Mouse (Mus musculus): ENCODE measurements around the gene Cpb2. TPM values are rescaled to one million over a fixed set of nuclear protein-coding genes. Genes with fewer than 3 reads are reported as not detected.

Cpb2 gene
- total RNA-seq, 2 experiments from 2014 or later: not detected

- peak; percentile 17 for TF ChIP-seq CTCF (IDR thresholded peaks at IDR 0.05)
- intact Hi-C loops (cut with DNase I): no loop called here
- no peak for DNase-seq (ENCODE audit: extremely low spot score in 1 of 2, low spot score in 2 of 2)
- Histone ChIP-seq H3K4me3 (no peak overlapping the region), H3K27ac (no peak overlapping the region)
Observed at GRCm38 (mm10) chr14:75256521-75256920, 14.4 kb downstream of the Cpb2 start.

GRCm38 (mm10) chr14:75269531-75269930 is 27.4 kb downstream of the Cpb2 start:
- no peak overlapping the region for H3K27ac ChIP-seq
- DNase-seq (ENCODE audit: extremely low spot score in 1 of 2, low spot score in 2 of 2): no peak
- TF ChIP-seq CTCF (IDR thresholded peaks at IDR 0.05): no peak
- no peak overlapping the region for H3K4me3 ChIP-seq
- intact Hi-C loops (cut with DNase I): no loop called here

GRCm38 (mm10) chr14:75279716-75280115 is 37.6 kb downstream of the Cpb2 start:
- TF ChIP-seq CTCF (IDR thresholded peaks at IDR 0.05): no peak
- intact Hi-C loops (cut with DNase I): loop anchor here (5.0 kb wide), 3 partner anchors 42 to 548 kb away; partner anchors contain the start of gene Siah3
- no peak overlapping the region for H3K4me3 ChIP-seq
- no peak overlapping the region for H3K27ac ChIP-seq
- no peak for DNase-seq (ENCODE audit: extremely low spot score in 1 of 2, low spot score in 2 of 2)

GRCm38 (mm10) chr14:75280406-75280805 is 38.3 kb downstream of the Cpb2 start:
- no peak for DNase-seq (ENCODE audit: extremely low spot score in 1 of 2, low spot score in 2 of 2)
- Histone ChIP-seq H3K4me3 (no peak overlapping the region), H3K27ac (no peak overlapping the region)
- TF ChIP-seq CTCF (IDR thresholded peaks at IDR 0.05): no peak
- intact Hi-C loops (cut with DNase I): loop anchor here (5.0 kb wide), 3 partner anchors 43 to 547 kb away; partner anchors contain the start of gene Siah3

- no peak for DNase-seq (ENCODE audit: extremely low spot score in 1 of 2, low spot score in 2 of 2)
- no peak for TF ChIP-seq CTCF (IDR thresholded peaks at IDR 0.05)
- peak overlapping the region; percentile 83 for H3K27ac ChIP-seq
- intact Hi-C loops (cut with DNase I): loop anchor here (2.0 to 5.0 kb wide), 4 partner anchors 46 to 544 kb away; partner anchors contain the start of gene Siah3
- H3K4me3 ChIP-seq: peak overlapping the region; percentile 98
Observed at GRCm38 (mm10) chr14:75283609-75284192, 41.6 kb downstream of the Cpb2 start.

- intact Hi-C loops (cut with DNase I): loop anchor here (2.0 to 5.0 kb wide), 4 partner anchors 47 to 543 kb away; partner anchors contain the start of gene Siah3
- Histone ChIP-seq H3K27ac (peak within 1 kb of the TSS; percentile 83), H3K4me3 (peak within 1 kb of the TSS; percentile 98)
- TF ChIP-seq CTCF (IDR thresholded peaks at IDR 0.05): no peak; the same call in 1 of the 2 replicates
- peak; percentile 95 to 98 for DNase-seq (ENCODE audit: extremely low spot score in 1 of 2, low spot score in 2 of 2)
Observed at GRCm38 (mm10) chr14:75284193-75284915, 42.3 kb downstream of the Cpb2 start, which contains the start of gene Zc3h13. TSS of gene Zc3h13 (plus strand) at chr14:75284373.

- DNase-seq (ENCODE audit: extremely low spot score in 1 of 2, low spot score in 2 of 2): no peak
- H3K4me3 ChIP-seq: no peak overlapping the region
- no peak overlapping the region for H3K27ac ChIP-seq
- intact Hi-C loops (cut with DNase I): no loop called here
- no peak for TF ChIP-seq CTCF (IDR thresholded peaks at IDR 0.05)
Observed at GRCm38 (mm10) chr14:75301081-75301480, 59.0 kb downstream of the Cpb2 start.

- intact Hi-C loops (cut with DNase I): no loop called here
- no peak for DNase-seq (ENCODE audit: extremely low spot score in 1 of 2, low spot score in 2 of 2)
Observed at GRCm38 (mm10) chr14:75303807-75304206, 61.7 kb downstream of the Cpb2 start.

GRCm38 (mm10) chr14:75307855-75308254 is 65.8 kb downstream of the Cpb2 start:
- H3K27ac ChIP-seq: no peak overlapping the region
- no peak for DNase-seq (ENCODE audit: extremely low spot score in 1 of 2, low spot score in 2 of 2)
- H3K4me3 ChIP-seq: no peak overlapping the region
- no peak for TF ChIP-seq CTCF (IDR thresholded peaks at IDR 0.05)
- intact Hi-C loops (cut with DNase I): no loop called here

More at GRCm38 (mm10) chr14:75303807-75304206, 61.7 kb downstream of the Cpb2 start:
- Histone ChIP-seq H3K4me3 (no peak overlapping the region), H3K27ac (no peak overlapping the region)
- TF ChIP-seq CTCF (IDR thresholded peaks at IDR 0.05): no peak

- intact Hi-C loops (cut with DNase I): no loop called here
- no peak for DNase-seq (ENCODE audit: extremely low spot score in 1 of 2, low spot score in 2 of 2)
- peak; percentile 32 for TF ChIP-seq CTCF (IDR thresholded peaks at IDR 0.05)
- Histone ChIP-seq H3K27ac (no peak overlapping the region), H3K4me3 (no peak overlapping the region)
Observed at GRCm38 (mm10) chr14:75309336-75309992, 67.4 kb downstream of the Cpb2 start.

GRCm38 (mm10) chr14:75314484-75314883 is 72.4 kb downstream of the Cpb2 start:
- H3K4me3 ChIP-seq: no peak overlapping the region
- TF ChIP-seq CTCF (IDR thresholded peaks at IDR 0.05): no peak
- H3K27ac ChIP-seq: no peak overlapping the region
- intact Hi-C loops (cut with DNase I): no loop called here
- DNase-seq (ENCODE audit: extremely low spot score in 1 of 2, low spot score in 2 of 2): no peak

- no peak for TF ChIP-seq CTCF (IDR thresholded peaks at IDR 0.05)
- Histone ChIP-seq H3K4me3 (no peak overlapping the region), H3K27ac (no peak overlapping the region)
- intact Hi-C loops (cut with DNase I): no loop called here
- no peak for DNase-seq (ENCODE audit: extremely low spot score in 1 of 2, low spot score in 2 of 2)
Observed at GRCm38 (mm10) chr14:75318736-75319135, 76.6 kb downstream of the Cpb2 start.

Data from left cerebral cortex, adult 2 months (tissue).